Mouse (Mus musculus) brain, embryonic 14.5 days (tissue): ENCODE measurements at regions not wholly inside any gene's neighbourhood (a gene's known extent, or its start where the extent isn't known, plus 50 kb on each side); places are given as distances from the start of the nearest gene placed in this dataset.

ENCODE experiments used
- CTCF ChIP-seq: fragments of 200-500 bp; IDR thresholded peaks from 2 replicates; pipeline ENCODE4 v1.5.1; 2012; ENCODE audit warnings: inconsistent platforms, mild to moderate bottlenecking, moderate library complexity, borderline replicate concordance; ENCODE audit not compliant: insufficient read depth, insufficient read length; ENCODE audit errors: extremely low read depth
- POLR2A ChIP-seq: fragments of 200-500 bp; IDR thresholded peaks from 2 replicates; pipeline ENCODE4 v1.6.1; 2012; ENCODE audit warnings: mild to moderate bottlenecking, inconsistent platforms, borderline replicate concordance; ENCODE audit not compliant: poor library complexity, insufficient read depth, insufficient read length, severe bottlenecking; ENCODE audit errors: extremely low read depth

DNA sequence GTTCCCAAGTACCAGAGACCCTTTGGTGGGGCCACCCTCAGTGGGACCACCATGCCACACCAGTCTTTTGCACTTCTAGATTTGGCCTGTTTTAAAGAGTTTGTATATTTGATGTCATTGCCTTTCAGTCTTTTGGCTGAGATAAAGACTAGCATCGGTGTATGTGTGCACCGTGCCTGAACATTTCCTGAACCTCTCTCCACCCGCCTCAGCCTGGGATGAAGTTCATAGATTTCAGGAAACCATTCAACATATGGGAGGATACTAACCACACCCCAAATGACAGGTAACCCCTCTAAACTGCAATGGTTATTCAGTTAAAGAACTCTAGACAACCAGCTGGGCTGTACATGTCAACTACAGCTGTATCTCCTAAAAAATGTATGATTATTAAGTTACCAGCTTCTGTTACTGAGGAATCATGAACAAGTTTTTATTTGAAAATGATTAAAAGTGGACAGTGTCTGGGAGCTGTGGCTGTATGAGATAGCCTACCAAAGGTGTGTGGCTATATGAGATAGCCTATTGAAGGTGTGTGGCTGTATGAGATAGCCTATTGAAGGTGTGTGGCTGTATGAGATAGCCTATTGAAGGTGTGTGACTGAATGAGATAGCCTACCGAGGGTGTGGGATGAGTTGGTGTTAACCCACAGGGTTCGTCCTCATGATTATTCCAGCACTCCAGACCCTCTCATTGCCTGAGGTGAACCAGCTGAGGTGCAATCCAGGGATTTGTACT lies 280.6 kb downstream of the Satb1 start:
- TF ChIP-seq POLR2A (no peak), CTCF (no peak)
